Mouse (Mus musculus) embryonic fibroblast, embryonic 13.5 days (primary cell): ENCODE data around the gene Efl1.

Source experiments
- CTCF ChIP-seq: IDR thresholded peaks from 2 replicates; pipeline ENCODE4 v1.5.1; 2011; ENCODE audit warnings: mild to moderate bottlenecking, control low read depth, low read length, moderate library complexity, borderline replicate concordance; ENCODE audit not compliant: insufficient read depth
- POLR2A ChIP-seq: IDR thresholded peaks from 2 replicates; pipeline ENCODE4 v1.6.1; 2011; ENCODE audit warnings: low read depth, mild to moderate bottlenecking, control low read depth, low read length, moderate library complexity

DNA sequence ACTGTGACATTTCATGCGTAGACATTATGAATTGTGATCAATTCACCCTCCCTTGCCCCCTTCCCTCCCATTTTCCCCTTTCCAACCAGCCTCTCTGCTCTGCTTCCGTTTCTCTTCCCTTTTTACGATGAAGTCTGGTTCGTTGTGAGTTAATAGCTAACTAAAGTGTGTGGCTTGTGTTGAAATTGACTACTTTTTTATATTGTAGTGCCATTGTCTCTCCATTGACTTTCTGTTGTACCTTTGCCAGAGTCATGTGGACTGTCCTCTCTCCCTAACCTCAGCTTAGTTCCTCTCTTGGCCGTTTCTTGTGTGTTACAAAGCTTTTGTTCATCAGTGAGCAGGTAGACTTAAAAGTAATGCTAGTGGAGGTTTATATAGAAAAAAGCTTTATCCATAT is 27.6 kb downstream of the Efl1 start:
- TF ChIP-seq POLR2A = no peak
- no peak for TF ChIP-seq CTCF
